Mouse (Mus musculus) cerebellum, postnatal 36 days (tissue): Measurements from ENCODE around the gene Ppp1r11.
"Not testable (repeated sequence)": the region's sequence is repeated elsewhere in the genome, so short reads cannot be mapped to it uniquely, and the experiment has no call there.

Source experiments
- DNase-seq, 2 experiments: peaks; one replicate each; pipeline ENCODE4 v3.0.0; 2021 to 2022; ENCODE audit warnings: mixed read lengths in 2 of 2

Ppp1r11 gene

GRCm38 (mm10) chr17:36950981-36951947 lies at the start of gene Ppp1r11:
Gene Ppp1r11, minus strand, starts transcription at chr17:36951741.
- DNase-seq, result peak; percentile 94 to 95

- DNase-seq, result no peak
These were observed 49.3 kb upstream of the Ppp1r11 start, which contains the start of gene Zfp57 for GRCm38 (mm10) chr17:37000863-37001262. Gene Zfp57, plus strand, starts transcription at chr17:37001163.

- DNase-seq, result no peak
These were observed 46.9 kb upstream of the Ppp1r11 start for GRCm38 (mm10) chr17:36998477-36998876.

- DNase-seq, result peak; percentile 79
These were observed 45.6 kb upstream of the Ppp1r11 start for GRCm38 (mm10) chr17:36997033-36997735.

GRCm38 (mm10) chr17:36995448-36995847 lies 43.9 kb upstream of the Ppp1r11 start:
- no peak for DNase-seq

GRCm38 (mm10) chr17:36994528-36994927 lies 43.0 kb upstream of the Ppp1r11 start:
- no peak for DNase-seq

DNA sequence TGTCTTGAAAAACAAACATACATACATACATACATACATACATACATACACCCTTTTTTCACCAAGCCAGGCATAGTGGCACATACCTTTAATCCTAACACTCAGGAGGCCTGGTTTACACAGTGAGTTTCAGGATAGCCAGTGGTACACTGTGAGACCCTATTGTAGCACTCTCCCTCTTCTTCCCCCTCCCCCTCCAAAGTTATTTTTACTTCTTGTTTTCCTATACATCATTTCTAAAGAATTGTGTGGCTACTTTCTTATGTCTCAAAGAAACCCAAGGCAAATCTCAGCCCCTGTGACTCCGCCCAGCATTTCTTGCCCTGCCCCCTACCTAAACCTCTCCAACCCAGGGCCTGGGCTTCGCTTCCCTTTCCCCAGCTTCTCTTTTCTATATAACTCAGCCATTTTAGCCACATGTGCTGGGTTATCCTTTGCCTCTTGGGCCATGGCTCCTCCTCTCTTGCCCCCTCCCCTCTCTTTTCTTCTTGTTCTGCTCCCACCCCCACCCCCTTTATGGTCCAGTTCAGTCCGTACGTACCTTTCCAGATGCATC lies 42.3 kb upstream of the Ppp1r11 start:
- DNase-seq, result no peak

GRCm38 (mm10) chr17:36992336-36993104 lies 41.0 kb upstream of the Ppp1r11 start:
- no peak for DNase-seq

- not testable (repeated sequence) for DNase-seq
These were observed 39.1 kb upstream of the Ppp1r11 start for GRCm38 (mm10) chr17:36990630-36991029.

DNA sequence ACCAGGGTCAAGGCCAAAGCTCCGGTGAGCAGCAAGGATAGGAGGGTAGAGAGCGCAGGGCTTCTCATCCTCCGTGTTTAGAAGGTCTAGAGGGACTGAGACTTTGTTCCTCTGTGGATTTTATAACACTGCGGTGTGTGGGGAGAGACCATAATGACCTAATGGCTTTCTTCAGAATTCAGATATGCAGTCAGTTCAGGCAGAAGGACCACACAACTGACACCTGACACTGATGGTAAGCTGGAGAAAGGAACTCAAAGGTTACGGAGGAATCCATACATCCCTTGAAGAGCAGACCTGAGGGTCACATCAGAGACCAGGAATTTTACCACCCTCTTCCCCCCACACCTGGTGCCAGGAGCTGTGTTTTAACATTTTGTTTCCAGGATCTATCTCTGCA lies 37.9 kb upstream of the Ppp1r11 start, which contains the start of gene H2-M5:
TSS of gene H2-M5 (minus strand) at position 101 of the 400 bp plus-strand sequence.
- no peak for DNase-seq

DNA sequence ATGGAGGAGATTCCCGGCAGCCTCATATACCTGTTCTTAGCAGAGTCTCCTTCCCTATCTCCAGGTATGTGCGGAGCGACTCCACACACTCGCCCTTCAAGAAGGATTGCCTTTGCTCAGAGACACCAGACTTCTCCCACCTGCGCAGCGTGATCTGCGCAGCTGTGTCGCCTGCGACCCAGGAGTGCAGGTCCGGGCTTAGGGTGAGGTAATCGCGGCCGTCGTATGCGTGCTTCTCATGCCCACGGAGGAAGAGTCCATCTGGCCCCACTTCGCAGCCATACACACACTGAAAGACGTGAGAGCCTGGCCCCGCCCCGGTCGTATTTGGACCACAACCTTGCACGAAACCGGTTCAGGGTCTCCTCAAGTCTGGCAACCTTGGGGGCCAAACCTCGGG lies 36.9 kb upstream of the Ppp1r11 start:
- DNase-seq, result no peak

- no peak for DNase-seq
These were observed 31.0 kb upstream of the Ppp1r11 start for GRCm38 (mm10) chr17:36982253-36983155.

DNA sequence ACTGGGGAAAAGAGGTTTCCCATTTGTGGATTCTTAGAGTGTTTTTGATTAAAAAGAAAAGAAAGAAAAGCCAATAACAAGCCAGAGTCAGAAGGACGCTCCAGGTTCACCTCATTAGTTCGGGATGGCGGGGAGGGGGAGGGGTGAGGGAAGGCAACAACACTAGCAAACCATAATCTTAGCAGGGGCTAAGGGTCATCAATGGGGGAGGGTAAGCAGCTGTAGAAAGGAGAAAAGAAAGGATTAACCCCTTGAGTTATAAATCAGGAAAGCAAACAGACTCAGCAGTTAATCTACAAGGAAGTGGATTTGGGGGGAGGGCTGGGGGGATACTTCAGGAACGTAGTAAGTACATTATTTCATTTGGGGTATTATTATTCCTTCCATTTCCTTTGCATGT lies 30.3 kb upstream of the Ppp1r11 start:
- no peak for DNase-seq

DNA sequence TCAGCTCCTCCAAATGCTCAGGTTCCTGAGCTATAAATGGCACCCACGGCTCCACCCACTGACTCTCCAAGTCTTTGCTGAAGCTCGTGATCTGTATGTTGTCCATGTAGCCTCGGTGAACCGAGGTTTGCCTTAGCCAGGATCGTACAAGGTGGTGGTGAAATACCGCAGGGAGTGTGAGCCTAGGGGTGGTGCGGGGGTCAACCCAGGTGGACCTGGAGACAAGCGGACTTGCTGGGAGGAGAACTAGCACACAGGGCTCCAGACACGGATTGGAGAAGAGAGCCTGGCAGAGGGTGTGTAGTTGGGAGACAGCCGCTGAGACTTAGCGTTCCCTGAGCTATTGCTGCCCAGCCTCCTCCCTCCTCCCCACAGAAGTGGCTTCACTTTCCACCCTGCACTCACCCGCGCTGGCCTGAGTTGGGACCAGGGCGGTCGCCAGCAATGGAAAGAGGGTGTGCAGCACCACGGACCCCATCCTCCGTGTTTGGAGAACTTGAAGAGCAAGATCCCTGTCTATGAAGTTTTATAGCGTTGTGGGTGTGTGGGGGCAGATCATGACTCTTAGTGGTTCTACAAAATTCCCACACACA lies 29.8 kb upstream of the Ppp1r11 start, which contains the start of gene 2410137M14Rik:
TSS of gene 2410137M14Rik (minus strand) at position 17 of the 593 bp plus-strand sequence.
- DNase-seq, result no peak

DNA sequence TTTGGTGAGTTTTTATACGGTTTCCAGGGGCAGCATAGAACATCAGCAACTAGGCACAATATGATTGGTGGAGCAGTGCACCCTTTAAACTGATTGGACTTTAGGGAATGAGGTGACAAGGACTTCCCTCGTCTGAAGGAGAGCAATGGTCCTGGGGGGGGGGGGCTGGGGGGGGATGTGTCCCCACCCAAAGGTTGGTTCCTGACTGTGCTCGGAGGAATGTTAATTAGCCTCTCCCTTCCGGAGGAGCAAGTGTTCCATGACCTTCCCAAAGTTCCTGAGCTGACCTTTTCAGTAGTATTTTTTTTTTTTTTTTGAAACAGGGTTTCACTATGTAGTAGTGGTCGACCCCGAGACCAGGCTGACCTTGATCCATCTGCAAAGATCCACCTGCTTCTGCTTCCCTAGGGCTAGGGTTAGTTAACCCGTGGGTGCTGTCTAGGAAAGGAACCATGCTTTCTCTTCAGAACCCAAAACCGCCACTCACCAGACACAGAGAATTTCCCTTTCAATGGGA lies 21.8 kb upstream of the Ppp1r11 start:
- no peak for DNase-seq

GRCm38 (mm10) chr17:36972791-36973190 lies 21.2 kb upstream of the Ppp1r11 start:
- no peak for DNase-seq

DNA sequence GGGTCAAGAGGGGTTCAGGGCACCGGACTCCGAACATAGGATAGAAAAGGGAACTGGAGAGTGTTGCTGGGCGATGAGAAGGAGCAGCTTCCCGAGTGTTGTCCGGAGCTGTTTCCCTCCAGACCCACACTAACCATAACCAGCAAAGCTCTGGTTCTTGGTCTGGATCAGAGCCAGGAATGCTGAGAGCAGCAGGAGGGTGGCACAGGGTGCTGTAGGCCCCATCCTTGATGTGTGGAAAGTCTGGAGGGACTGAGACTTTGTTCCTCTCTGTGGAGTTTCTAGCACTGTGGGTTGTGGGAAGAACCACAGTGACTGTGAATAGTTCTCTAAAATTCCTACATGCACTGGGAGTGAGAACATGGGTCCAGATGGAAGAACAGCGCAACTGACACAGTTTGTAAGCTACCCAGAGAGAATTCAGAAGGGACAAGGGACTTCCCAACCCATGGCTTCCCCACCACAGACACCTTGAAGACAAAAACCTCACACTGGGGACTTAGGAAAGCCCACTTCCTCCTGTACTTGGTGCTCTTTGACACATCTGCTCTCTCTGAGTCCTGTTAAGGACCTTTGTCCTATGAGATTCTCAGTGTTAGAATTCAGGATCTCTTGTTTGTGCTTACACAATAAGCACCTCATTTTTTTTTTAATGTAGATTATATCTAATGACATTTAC lies 19.8 kb upstream of the Ppp1r11 start:
- DNase-seq, result no peak

DNA sequence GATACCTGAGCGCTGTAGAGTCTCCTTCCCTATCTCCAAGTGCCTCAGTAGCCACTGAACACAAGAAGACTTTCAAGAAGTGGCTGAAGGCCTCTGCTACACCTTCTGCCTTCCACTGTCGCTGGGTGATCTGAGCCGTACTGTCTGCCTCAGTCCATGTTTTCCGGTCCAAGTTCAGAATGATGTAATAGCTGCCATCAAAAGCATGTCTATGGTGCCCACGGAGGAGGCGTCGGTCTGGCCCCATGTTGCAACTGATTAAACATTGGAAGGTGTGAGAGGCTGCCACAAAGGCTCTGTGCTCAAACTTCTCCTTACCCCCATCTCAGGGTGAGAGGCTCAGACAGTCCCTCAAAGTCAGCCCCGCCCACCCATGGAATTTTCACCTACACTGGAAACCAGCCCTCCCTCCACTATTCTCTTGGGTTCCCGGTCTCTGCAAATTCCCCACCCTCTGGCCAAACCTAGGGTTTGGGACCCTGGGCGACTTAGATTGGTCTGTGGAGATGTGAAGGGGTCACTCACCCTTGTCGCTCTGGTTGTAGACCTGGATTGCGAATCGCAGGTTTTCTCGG lies 18.9 kb upstream of the Ppp1r11 start:
- DNase-seq, result no peak

GRCm38 (mm10) chr17:36966875-36967274 lies 15.3 kb upstream of the Ppp1r11 start:
- DNase-seq, result no peak

DNA sequence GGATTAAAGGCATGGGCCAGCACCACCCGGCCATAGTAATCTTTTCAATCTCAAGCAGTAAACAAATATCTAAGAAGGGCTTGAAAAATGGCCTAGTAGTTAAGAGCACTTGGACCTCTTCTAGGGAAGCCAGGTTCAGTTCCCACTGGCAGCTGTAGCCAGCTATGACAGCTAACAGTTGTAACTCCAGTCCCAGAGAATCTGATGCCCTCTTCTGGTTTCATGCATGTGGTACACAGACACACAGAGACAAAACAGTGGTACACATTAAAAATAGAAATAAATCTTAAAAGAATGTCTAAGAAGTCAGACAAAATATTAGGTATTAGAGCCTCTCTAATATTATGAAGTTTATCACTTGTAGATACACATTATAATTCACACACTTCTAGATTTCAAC lies 9.6 kb upstream of the Ppp1r11 start:
- no peak for DNase-seq
